Mouse (Mus musculus): Measurements from ENCODE around the gene Col6a6. TPM values are rescaled to one million over a fixed set of nuclear protein-coding genes. Genes with fewer than 3 reads are reported as not detected.

The Col6a6 gene
- polyA plus RNA-seq, 1 experiment from 2014 or later = 0.55 TPM

GRCm38 (mm10) chr9:105696818-105697564, 131.0 kb downstream of the Col6a6 start:
- Histone ChIP-seq H3K27me3 (no peaks in the 10 kb centered on the region), H3K9ac (no peak overlapping the region), H3K4me1 (0 out of 2 replicates have a peak, but pooled peaks cover 4% of the 10 kb centered on the region), H3K36me3 (no peaks in the 10 kb centered on the region), H3K4me2 (replicated peaks) (no peak overlapping the region), H3K27ac (no peak overlapping the region), H3K4me3 (no peak overlapping the region), H3K9me3 (no peaks in the 10 kb centered on the region)
- no peak for ATAC-seq (ENCODE audit: insufficient number of reproducible peaks, insufficient read depth, low FRiP score, low TSS enrichment)
- 87% methylated on average over 7 of the region's 7 CpGs for WGBS

- WGBS = 6% methylated on average over 5 of the region's 5 CpGs
- no peak overlapping the region for H3K27ac ChIP-seq
- H3K9ac ChIP-seq = no peak overlapping the region
- H3K4me3 ChIP-seq = no peak overlapping the region
- no peak for ATAC-seq (ENCODE audit: insufficient number of reproducible peaks, insufficient read depth, low FRiP score, low TSS enrichment)
- H3K4me2 ChIP-seq (replicated peaks) = no peak overlapping the region
- H3K27me3 ChIP-seq = no peaks in the 10 kb centered on the region
- H3K9me3 ChIP-seq = no peaks in the 10 kb centered on the region
- H3K36me3 ChIP-seq = 0 out of 2 replicates have a peak, but pooled peaks cover under 1% of the 10 kb centered on the region
- 0 out of 2 replicates have a peak, but pooled peaks cover 4% of the 10 kb centered on the region for H3K4me1 ChIP-seq
These were observed 134.1 kb downstream of the Col6a6 start for GRCm38 (mm10) chr9:105693854-105694253.

DNA sequence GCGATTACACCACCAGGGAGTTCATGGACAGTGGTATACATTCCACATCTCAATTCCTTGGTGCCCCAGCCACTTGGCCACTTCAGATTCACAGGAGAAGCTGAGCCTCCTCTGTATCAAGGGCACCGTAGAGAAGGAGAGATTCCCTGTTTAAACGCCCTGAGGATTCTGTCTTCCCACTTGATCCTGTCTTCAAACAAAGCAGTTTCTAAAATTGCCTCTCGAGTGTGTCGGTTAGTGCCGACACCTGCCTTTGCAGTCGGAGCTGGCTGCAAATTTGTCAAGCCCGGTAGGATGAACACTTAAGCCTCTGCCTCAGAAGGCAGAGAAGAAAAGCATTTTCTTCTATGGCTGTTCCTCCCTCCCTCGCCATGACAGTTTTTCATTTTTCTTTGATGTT, 134.9 kb downstream of the Col6a6 start:
- Histone ChIP-seq H3K4me1 (no peaks in the 10 kb centered on the region), H3K9me3 (no peaks in the 10 kb centered on the region), H3K27me3 (no peaks in the 10 kb centered on the region), H3K4me3 (no peak overlapping the region), H3K9ac (no peak overlapping the region), H3K27ac (no peak overlapping the region), H3K36me3 (peaks cover 8% of the 10 kb centered on the region), H3K4me2 (replicated peaks) (no peak overlapping the region)
- no peak for ATAC-seq (ENCODE audit: insufficient number of reproducible peaks, insufficient read depth, low FRiP score, low TSS enrichment)
- 85% methylated on average over 9 of the region's 9 CpGs for WGBS

DNA sequence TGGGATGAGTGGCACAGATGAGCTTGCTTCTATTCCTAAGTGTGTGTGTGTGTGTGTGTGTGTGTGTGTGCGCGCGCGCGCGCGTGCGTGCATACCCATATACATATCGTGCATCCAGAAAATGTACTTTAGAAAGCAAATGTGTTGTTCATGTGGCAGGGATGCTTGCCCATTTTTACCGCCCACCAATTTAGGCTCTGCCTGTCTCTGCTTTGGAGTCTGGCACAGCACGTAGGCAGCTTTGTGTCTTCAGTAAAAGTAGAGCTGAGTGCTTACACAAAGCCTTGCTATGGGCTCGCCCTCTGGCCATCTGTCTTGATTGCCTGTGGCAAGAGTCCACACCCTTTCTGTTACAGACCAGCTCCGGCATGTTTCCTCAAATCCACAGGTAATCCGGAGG, 135.5 kb downstream of the Col6a6 start:
- no peak overlapping the region for H3K27ac ChIP-seq
- no peak for ATAC-seq (ENCODE audit: insufficient number of reproducible peaks, insufficient read depth, low FRiP score, low TSS enrichment)
- no peak overlapping the region for H3K4me2 ChIP-seq (replicated peaks)
- H3K36me3 ChIP-seq = peaks cover 11% of the 10 kb centered on the region
- no peaks in the 10 kb centered on the region for H3K27me3 ChIP-seq
- WGBS = 92% methylated on average over 14 of the region's 14 CpGs
- no peaks in the 10 kb centered on the region for H3K4me1 ChIP-seq
- no peak overlapping the region for H3K9ac ChIP-seq
- no peak overlapping the region for H3K4me3 ChIP-seq
- H3K9me3 ChIP-seq = no peaks in the 10 kb centered on the region

DNA sequence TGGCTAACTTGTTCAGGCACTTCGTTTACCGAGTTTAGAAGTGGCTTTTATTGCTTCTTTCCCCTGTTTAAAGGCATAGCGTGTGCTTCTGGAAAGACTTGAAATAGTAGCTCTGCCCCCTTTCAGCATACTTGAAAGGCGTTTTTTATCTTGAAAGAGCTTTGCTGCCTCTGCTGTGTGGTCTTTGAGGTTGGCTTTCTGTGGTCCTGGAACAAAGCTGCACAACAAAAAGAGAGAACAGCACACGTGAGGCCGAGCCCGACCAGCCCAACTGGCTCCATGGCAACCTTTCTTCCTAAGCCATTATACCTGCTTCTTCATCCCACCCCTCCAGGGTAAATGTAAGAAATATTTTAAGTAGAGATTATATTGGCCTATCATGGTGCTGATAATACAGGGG, 138.5 kb downstream of the Col6a6 start:
- no peak for ATAC-seq (ENCODE audit: insufficient number of reproducible peaks, insufficient read depth, low FRiP score, low TSS enrichment)
- H3K9me3 ChIP-seq = no peaks in the 10 kb centered on the region
- 71% methylated on average over 7 of the region's 7 CpGs for WGBS

GRCm38 (mm10) chr9:105684549-105685165, 143.3 kb downstream of the Col6a6 start:
- no peaks in the 10 kb centered on the region for H3K9me3 ChIP-seq
- no peak overlapping the region for H3K4me3 ChIP-seq
- H3K4me2 ChIP-seq (replicated peaks) = no peak overlapping the region
- no peaks in the 10 kb centered on the region for H3K27me3 ChIP-seq
- no peak overlapping the region for H3K9ac ChIP-seq
- H3K36me3 ChIP-seq = peaks cover 60% of the 10 kb centered on the region
- no peak overlapping the region for H3K27ac ChIP-seq
- H3K4me1 ChIP-seq = no peaks in the 10 kb centered on the region
- 91% methylated on average over 13 of the region's 13 CpGs for WGBS
- no peak for ATAC-seq (ENCODE audit: insufficient number of reproducible peaks, insufficient read depth, low FRiP score, low TSS enrichment)

More for the DNA sequence above, 138.5 kb downstream of the Col6a6 start:
- Histone ChIP-seq H3K4me1 (no peaks in the 10 kb centered on the region), H3K4me3 (no peak overlapping the region), H3K4me2 (replicated peaks) (no peak overlapping the region), H3K27me3 (no peaks in the 10 kb centered on the region), H3K36me3 (peaks cover 40% of the 10 kb centered on the region), H3K27ac (no peak overlapping the region), H3K9ac (no peak overlapping the region)

- Histone ChIP-seq H3K4me2 (replicated peaks) (no peak overlapping the region), H3K27me3 (no peaks in the 10 kb centered on the region), H3K27ac (no peak overlapping the region), H3K4me1 (no peaks in the 10 kb centered on the region), H3K36me3 (peaks cover 63% of the 10 kb centered on the region), H3K9ac (no peak overlapping the region), H3K4me3 (no peak overlapping the region), H3K9me3 (no peaks in the 10 kb centered on the region)
- no peak for ATAC-seq (ENCODE audit: insufficient number of reproducible peaks, insufficient read depth, low FRiP score, low TSS enrichment)
- WGBS = 90% methylated on average over 7 of the region's 7 CpGs
These were observed 146.6 kb downstream of the Col6a6 start for GRCm38 (mm10) chr9:105681386-105681785.

- H3K4me1 ChIP-seq = no peaks in the 10 kb centered on the region
- ATAC-seq (ENCODE audit: insufficient number of reproducible peaks, insufficient read depth, low FRiP score, low TSS enrichment) = no peak
- no peak overlapping the region for H3K4me3 ChIP-seq
- H3K9me3 ChIP-seq = no peaks in the 10 kb centered on the region
- H3K27me3 ChIP-seq = no peaks in the 10 kb centered on the region
- H3K36me3 ChIP-seq = peaks cover 55% of the 10 kb centered on the region
- 86% methylated on average over 11 of the region's 11 CpGs for WGBS
- no peak overlapping the region for H3K9ac ChIP-seq
- H3K27ac ChIP-seq = no peak overlapping the region
- H3K4me2 ChIP-seq (replicated peaks) = no peak overlapping the region
These were observed 152.0 kb downstream of the Col6a6 start for GRCm38 (mm10) chr9:105675941-105676340.

GRCm38 (mm10) chr9:105672032-105672431, 155.9 kb downstream of the Col6a6 start:
- WGBS = 72% methylated on average over 2 of the region's 2 CpGs
- ATAC-seq (ENCODE audit: insufficient number of reproducible peaks, insufficient read depth, low FRiP score, low TSS enrichment) = no peak
- Histone ChIP-seq H3K9ac (no peak overlapping the region), H3K36me3 (peaks cover 58% of the 10 kb centered on the region), H3K9me3 (no peaks in the 10 kb centered on the region), H3K27me3 (no peaks in the 10 kb centered on the region), H3K4me3 (no peak overlapping the region), H3K27ac (no peak overlapping the region), H3K4me2 (replicated peaks) (no peak overlapping the region), H3K4me1 (no peaks in the 10 kb centered on the region)

DNA sequence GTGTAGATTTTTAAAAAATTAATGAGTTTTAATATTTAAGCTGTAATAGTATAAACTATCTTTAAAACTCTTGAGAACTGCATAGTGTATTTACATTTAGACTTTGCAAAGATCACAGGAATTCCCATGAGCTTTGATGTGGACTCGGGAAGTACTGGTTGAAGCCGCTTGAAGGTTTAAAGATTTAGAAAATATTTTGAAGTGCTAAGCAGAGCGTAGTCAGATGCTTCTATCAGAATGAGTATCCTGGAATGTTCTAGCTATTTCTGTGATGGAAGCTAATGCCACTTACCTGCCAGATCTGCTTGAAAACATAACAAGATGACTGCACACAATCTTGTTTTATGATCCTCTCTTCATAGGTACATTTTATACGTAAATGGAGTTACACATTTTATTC, 157.0 kb downstream of the Col6a6 start:
- Histone ChIP-seq H3K4me1 (no peaks in the 10 kb centered on the region), H3K27me3 (no peaks in the 10 kb centered on the region), H3K9ac (no peak overlapping the region), H3K4me3 (no peak overlapping the region), H3K4me2 (replicated peaks) (no peak overlapping the region), H3K9me3 (no peaks in the 10 kb centered on the region), H3K36me3 (peaks cover 53% of the 10 kb centered on the region), H3K27ac (no peak overlapping the region)
- WGBS = 92% methylated on average over 4 of the region's 4 CpGs
- ATAC-seq (ENCODE audit: insufficient number of reproducible peaks, insufficient read depth, low FRiP score, low TSS enrichment) = no peak

- WGBS = 80% methylated on average over 7 of the region's 7 CpGs
- no peak overlapping the region for H3K9ac ChIP-seq
- H3K4me1 ChIP-seq = no peaks in the 10 kb centered on the region
- H3K4me2 ChIP-seq (replicated peaks) = no peak overlapping the region
- ATAC-seq (ENCODE audit: insufficient number of reproducible peaks, insufficient read depth, low FRiP score, low TSS enrichment) = no peak
- H3K4me3 ChIP-seq = no peak overlapping the region
- H3K36me3 ChIP-seq = peaks cover 67% of the 10 kb centered on the region
- no peaks in the 10 kb centered on the region for H3K9me3 ChIP-seq
- H3K27ac ChIP-seq = no peak overlapping the region
- H3K27me3 ChIP-seq = no peaks in the 10 kb centered on the region
These were observed 162.7 kb downstream of the Col6a6 start for GRCm38 (mm10) chr9:105665269-105665668.

DNA sequence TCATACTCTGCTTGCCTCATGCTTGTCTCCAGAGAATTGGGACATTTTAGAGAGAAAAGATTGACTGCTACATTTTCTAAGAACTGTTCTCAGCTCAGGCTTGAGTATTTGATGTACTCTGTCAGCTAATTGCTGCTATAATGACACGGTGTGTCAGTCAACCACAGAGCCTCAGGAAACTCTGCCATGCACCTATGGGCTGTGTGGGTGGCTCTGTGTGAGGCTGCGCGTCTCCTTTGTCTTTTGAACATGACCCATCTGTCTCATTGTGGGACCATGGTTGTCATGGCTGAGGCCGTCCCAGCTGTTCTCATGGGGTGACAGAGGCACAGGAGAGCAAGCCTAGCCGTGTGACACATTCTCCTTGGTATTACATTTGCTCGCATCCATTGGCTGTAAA, 168.1 kb downstream of the Col6a6 start:
- H3K27ac ChIP-seq = no peak overlapping the region
- H3K27me3 ChIP-seq = no peaks in the 10 kb centered on the region
- no peak overlapping the region for H3K4me3 ChIP-seq
- no peak overlapping the region for H3K9ac ChIP-seq
- no peaks in the 10 kb centered on the region for H3K4me1 ChIP-seq
- H3K9me3 ChIP-seq = no peaks in the 10 kb centered on the region
- H3K36me3 ChIP-seq = peaks cover 43% of the 10 kb centered on the region
- H3K4me2 ChIP-seq (replicated peaks) = no peak overlapping the region
- ATAC-seq (ENCODE audit: insufficient number of reproducible peaks, insufficient read depth, low FRiP score, low TSS enrichment) = no peak
- WGBS = 88% methylated on average over 6 of the region's 6 CpGs
